Mouse (Mus musculus) right cerebral cortex, postnatal 4 days (tissue): ENCODE results near the gene Lgr4.

Source experiments
- DNase-seq: peaks from one replicate; pipeline ENCODE4 v3.0.0-alpha.2; 2022

The Lgr4 gene

DNA sequence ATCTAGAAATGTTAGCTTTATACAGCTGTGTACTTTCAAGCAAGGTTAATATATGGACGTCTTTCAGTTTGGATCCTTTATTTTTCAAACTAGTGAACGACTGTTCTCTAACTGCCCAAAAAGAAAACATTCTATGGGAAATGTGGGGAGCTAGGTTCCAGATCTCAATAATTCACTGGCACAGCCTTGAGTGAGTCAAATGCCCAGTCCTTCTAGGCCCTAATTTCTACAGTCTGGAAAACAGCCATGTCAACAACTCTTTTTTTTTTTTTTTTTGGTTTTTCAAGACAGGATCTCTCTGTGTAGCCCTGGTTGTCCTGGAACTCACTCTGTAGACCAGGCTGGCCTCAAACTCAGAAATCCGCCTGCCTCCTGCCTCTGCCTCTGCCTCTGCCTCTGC is 4.9 kb downstream of the Lgr4 start:
- no peak for DNase-seq

DNA sequence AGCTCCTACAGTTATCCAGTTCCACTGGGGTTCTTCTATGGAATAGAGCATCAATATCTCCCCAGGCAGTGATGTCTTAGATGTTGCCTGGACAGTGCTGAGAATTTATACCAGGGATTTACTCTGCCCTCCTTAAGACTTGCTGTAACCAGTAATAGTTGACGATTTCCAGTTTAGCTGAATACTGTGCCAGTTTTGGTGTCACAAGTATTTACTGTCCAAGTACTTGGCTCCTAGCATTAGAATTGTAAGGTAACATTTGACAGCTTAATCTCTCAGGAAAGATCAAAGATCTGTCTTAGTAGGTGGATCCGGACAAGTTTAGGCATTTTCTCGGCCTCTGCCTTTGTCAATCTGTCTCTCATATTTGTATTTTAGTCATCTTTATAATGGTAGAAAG is 5.6 kb downstream of the Lgr4 start:
- no peak for DNase-seq

DNA sequence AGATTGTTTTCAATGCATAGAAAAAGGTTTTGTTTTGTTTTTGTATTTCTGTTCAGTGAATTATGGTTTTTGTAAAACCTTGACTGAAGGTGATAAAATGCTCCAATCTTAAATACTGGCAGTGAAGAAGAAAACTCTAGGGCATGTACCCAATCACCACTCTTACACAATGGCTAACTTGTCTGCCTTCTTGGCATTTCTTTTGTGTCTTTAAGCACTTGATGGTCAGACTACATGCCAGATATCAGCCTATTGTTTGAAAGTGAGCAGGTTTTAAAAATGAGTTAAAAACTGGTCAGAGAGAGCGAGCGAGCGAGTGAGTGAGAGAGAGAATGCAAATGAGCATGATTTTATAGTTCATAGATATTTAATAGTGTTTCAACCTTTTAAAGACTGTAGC is 6.5 kb downstream of the Lgr4 start:
- DNase-seq: no peak

DNA sequence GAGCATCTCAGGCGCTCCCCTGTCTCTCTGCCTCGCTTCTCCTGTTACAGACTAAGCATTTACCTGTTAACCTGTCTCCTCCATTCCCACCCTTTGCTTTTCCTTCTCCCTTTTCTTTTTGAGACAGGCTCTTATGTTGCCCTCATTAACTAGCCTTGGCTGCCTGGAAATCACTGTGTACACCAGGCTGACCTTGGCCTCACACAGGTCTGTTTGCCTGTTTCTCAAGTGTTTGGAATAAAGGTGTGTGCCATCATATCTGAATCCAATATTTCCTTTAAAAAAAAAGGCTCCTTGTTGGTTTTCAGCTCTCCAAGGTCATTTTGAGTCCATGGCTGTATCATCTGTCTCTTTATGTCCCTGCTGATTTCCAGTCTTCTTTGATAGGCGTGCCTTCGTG is 9.5 kb downstream of the Lgr4 start:
- no peak for DNase-seq

DNA sequence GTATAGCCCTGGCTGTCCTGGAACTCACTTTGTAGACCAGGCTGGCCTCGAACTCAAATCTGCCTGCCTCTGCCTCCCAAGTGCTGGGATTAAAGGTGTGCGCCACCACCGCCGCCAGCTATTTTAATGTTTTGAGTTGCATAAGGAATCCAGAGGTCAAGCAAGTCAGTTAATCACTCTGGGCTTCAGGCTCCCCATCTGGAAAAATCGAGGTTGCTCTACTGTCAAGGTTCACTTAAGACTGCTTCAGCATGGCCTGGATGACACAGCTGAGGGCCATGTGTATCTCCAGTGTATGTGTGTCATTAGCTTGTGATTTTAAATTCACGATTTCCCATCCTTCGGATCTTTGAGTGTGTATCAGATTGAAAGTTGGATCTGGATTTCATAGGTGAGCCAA is 10.0 kb downstream of the Lgr4 start:
- DNase-seq: no peak

DNA sequence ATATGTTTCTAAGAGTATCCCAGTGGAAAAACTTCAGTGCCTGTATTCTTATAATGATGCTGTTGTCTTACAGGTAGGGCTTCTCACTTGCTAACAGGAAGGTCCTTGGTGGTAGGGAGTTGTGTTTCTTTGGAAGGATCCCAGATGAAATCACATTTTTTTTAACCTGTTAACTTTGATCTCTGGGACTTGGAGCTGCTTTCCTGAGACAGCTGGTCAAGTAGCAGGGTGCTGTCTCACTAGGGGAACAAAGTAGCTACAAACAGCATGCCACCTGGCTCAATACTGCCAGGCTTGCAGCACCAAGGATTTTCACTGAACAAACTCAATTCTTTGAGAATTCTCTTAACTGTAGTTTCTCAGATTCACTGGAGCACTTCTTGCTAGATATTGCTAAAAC is 10.4 kb downstream of the Lgr4 start:
- DNase-seq: no peak

DNA sequence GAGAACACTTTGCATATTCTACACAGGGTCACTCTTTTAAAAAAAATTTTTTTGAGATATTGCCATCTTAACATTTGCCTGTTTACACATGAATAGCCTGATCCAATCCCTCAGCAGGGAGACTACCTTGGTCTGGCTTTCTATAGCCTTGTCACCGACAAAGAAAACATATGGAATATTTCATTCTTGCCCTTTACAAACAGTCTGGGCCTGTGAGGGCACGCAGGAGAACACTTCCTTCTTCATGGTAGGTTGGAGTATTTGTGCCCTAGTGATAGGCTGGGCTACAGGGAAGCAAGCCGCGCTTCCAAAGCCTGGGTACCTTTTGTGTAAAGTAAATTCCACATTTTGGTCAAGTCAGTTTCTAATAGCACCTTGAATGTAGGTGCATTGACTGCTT is 11.3 kb downstream of the Lgr4 start:
- no peak for DNase-seq

DNA sequence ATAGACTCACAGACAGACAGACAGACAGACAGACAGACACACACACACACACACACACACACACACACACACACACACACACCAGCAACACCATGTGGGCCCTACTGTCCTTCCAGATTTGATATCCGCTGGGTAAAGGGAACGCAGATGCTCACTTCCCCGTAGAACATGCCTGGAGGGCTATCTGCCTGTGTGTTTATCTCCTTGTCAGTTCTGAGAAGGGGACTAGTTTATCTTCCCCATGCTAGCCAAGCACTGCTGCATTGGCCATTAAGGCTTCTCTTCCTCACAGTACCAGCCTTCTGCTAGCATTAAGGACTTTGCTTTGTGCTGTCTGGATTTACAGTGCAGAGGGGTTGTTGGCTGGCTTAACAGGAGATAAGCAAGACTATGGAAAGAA is 11.8 kb downstream of the Lgr4 start:
- DNase-seq: no peak

DNA sequence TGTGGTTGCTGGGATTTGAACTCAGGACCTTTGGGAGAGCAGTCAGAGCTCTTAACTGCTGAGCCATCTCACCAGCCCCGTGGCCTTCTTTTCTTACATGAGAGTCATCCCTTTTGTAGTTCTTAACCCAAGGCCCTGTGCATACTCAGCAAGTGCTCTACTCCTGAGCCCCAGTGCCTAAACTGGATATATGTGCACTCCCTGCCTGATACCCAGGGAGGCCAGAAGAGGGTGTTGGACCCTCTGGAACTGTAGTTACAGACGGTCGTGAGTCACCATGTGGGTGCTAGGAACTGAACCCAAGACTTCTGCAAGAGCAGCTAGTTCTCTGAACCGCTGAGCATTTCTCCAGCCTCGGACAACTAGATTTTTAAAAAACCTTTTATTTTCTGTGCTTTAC is 12.9 kb downstream of the Lgr4 start:
- DNase-seq: no peak

DNA sequence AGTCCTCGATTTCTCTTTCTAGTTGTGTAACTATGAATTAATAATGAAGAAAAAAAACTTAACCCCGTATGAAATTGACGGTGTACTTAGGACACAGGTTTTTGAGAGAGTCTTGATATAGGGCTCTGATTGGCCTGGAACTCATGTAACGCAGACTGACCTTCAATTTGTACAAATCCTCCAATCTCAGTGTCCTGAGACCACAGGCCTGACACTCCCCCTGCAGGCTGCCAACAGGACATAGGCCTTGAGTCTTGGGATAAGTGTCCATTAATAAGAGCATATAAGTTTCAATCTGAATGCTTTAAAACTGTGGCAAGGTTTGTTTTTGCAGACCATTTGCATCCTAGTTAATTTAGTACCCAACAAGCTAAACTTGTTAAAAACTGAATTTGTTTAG is 13.3 kb downstream of the Lgr4 start:
- no peak for DNase-seq

DNA sequence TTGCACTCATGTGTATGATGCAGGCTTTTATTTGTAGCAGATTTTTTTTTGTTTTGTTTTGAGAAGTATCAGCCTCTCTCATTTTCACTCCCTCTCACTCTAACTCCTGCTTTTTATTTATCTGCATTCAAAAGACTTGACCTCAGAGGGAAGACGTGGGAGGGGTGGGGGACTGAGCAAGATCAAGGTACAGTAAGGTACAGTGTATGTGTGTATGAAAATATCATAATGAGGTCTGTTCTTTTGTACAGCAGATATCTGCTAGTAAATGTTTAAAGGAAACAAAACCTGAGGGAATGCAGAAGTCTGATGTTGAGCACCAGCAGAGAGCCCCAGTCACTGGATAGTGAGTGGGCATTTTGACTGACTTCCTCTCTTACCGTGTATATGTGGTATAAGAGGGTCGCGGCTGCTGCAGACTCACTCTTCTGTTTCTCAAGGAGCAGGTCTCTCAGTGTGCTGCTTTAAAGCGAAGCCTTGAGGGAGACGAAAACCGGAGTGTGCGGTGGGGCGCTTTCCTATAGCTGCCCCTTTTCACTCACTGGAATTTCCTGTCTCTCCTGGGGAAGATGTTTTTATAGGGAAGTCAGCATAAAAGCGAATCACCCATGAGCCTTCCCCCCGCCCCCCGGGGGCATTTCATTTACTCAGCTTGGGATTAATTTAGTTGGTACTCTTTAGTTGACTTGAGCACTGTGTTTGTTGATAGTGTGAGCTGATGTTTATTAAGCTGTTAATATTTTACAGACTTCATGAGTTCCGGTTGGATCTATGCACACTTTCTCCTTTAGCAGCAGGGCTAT is 14.7 kb downstream of the Lgr4 start:
- no peak for DNase-seq

DNA sequence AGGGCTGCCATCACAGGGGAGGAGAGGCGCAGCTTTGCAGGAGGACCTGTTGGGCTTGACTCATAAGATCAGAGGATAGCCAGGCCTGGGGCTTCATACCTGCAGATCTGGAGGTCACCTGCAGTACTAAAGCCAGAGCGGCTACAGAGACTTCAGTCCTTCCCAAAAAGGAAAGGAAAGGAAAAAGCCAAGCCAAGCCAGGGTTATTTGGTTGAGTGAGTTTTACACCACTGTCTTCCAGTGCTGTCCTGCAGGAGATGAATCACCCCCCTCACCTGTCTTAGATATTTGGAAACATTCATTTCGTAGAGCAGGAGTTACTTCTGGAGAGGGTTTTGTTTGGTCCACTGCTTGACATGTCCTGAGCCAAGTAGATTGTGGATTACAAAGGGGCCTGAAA is 15.7 kb downstream of the Lgr4 start:
- no peak for DNase-seq

DNA sequence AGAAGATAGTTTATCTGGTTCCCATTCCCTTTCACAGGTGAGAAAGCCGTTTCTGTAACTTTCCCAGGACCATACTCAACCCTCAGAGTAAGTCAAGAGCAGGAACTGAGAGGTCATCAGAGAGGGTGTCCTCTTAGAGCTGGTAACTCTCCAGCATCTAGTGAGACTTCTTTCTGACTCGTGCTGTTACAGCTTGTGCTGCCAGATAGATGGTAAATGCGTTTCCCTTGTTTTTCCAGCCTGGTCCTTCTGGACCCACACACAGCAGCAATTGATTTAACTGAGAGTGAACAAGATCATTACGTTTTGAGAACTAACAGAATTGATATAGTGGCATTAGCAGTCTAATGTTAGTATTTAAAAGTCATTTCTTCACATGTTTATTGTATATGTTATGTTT is 16.6 kb downstream of the Lgr4 start:
- no peak for DNase-seq

DNA sequence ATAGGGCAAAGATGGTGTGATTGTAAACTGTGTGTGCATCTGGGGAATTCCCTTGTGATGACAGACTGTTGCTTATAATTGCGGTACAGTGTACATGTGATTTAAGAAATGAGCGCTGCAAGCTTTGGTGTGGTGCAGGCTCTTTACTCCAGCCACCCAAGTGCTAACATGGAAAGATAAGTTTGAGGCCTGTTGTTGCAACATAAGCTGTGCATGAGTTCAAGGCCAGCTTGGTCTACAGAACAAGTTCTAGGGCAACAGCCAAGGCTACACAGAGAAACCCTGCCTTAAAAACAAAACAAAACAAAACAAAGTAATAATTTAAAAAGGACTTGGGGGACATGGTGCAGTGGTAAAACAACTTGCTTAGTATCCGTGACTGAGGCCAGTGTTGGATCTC is 17.7 kb downstream of the Lgr4 start:
- DNase-seq: no peak

DNA sequence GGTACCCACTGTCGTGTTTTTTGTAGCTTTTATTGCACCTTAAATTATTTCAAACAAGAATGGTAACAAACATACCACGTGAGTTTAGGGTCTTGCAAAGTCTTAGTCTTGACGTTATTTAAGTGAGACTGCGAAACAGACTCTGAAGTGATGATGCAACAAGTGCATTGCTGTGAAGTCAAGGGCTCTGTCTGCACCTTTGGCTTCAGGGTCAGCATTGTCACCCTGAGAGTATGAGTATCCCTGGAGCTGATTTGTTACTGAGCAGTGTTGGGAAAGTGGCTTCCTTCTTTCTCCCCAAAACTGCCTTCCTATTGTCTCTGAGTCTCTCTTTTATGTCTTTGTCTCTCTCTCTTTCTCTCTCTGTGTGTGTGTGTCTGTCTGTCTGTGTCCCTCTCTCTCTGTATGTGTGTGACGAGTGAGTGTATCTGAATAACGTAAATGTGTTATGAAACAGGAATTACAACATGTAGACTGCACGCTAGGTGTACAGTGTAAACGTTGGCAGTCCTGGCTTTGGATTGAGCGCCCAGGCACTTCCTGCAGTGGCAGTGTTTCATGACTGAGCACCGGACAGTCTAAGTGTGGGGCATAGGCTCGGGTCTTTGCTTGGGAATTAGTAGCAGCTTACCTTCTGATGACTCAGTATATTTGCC is 18.4 kb downstream of the Lgr4 start:
- no peak for DNase-seq

DNA sequence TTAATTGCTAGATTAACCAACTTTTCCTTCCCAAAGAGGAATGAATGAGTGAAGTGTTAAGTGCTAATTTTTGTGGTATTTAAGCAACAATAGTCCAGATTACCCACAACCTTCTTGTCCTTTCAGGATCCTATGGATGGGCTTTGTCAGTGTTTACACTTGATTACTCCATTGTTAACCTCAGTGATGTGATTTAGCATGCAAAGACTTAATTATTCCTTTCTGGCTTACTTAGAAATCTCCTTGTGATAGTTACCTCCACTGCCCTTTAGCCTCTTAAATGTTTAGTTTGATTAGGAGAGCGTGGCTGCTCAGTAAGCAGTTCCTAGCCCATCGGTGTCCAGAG is 18.9 kb downstream of the Lgr4 start:
- DNase-seq: no peak

DNA sequence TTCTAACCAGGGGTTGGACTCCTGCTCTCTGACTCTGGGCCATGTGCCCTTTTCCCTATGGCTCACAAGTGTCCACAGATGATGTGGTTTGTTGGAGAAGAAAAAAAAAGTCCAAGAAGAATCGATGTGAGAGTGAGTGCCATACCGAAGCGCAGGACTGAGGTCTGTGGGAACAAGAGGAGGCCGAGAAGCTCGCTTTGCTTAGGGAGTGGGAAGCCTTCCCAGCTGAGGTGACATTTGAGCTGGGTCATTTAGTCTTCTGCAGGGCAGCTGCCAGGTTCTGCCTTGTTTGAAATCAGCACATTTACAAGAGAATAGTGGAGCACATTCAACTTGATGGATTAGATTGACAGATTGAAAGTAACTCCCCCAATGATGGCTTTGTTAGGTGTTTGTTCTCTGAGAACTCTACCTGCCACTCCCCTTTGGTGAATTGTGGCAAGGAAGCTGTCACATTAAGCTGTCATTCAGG is 24.6 kb downstream of the Lgr4 start:
- DNase-seq: no peak

DNA sequence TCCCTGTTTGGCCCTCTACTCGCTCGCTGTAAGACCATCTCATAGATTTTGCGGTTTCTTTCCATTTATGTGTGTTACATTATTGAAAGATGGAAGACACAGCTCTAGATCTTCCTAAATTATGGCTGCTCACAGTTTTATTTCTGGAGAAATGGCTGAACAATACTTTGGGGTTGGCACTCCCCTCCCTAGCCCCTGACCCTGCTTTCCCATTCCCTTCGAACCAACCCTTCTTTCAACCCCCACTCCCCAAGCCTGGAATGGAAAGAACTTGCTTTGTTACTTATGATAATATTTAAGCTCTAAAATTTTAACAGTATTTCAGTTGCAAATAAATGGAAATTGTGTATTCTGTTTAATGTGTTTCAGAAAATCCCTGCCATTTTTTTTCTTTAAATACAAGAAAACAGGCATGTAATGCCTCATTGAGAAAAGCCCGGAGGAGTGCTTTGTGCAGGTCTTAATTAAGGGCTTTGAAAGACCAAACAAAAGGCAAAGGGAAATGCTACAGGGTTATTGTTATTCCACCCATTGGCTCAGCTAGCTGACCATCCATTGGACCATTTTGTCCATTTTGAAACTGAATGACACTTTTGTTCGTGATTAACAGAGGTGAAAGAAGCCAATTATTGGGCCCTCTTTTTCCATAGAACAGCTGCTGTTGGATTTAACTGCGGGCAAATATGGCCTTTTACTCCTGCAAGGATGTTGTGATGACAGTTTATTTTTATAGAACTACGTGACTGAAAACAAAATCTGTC is 25.5 kb downstream of the Lgr4 start:
- no peak for DNase-seq

DNA sequence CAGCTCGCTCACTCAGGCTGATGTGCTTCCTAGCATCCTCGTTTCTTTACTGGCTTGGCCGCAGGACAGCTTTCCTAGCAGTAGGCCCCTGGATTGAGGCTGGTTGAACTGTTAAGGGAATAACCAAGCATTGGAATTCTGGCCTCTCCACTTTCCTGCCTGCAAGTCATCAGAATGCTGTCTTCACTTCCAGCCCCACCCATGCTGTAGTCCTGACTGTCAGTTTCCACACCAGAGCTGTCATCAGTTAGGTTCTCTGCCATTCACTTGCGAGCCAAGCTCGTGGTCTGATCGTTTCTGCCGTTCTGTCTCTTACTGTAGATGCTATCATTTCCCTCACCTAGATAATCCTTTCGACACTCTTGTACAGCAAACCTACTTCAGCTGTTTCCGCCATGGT is 27.5 kb downstream of the Lgr4 start:
- DNase-seq: no peak

DNA sequence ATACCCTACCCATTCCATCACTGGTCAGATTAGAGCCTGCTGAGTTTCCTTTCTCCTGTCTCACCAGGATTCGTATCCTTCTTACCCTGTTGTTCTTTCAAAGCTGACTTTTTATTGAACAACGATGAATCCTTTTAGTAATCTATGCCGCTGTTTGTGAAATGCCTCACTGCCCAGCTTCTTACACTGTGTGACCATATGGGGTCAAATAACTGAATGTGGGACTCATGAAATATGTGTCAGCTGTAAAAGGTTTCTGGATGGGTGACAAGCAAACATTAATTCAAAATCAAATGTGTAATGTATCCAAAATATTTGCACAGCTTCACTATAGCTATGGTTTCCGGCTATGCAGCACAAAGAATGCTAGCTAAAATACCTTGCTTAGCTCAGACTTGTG is 28.1 kb downstream of the Lgr4 start:
- no peak for DNase-seq

DNA sequence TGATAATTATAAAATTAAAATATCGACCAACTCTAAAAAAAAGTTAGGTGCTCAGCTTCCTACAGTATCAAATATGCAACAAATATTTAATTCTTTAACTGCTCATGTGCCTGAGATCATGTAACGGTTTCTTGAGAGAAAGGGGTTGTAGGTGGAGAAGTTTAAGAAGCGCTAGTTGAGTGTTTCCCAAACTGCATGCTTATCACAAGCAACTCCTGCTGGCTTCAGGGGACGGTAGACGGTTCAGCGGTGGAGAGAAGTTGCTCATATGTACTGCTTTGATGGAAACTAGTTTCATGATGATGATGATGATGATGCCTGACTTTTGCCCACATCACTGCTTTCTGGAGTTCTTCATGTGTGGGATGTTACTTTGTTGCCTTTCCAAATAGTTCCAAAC is 29.0 kb downstream of the Lgr4 start:
- DNase-seq: no peak

DNA sequence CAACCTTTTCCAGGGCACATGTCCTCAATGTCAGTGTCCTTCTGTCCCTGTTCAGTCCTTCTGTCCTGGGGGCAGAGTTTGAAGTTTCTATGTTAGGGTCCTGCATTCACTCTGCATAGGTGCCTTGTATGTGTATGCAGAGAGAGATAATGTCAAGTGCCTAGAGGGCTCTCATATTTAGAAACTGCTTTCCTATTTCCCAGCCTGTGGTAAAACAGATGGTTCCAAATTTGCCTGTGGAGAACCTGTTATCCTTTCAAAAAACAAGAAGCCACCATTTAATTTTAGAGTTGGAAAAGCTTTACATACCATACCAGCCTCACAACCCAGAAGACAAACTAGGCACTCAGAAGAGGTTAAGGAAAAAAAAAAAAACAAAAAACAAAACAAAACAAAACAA is 32.1 kb downstream of the Lgr4 start:
- no peak for DNase-seq

DNA sequence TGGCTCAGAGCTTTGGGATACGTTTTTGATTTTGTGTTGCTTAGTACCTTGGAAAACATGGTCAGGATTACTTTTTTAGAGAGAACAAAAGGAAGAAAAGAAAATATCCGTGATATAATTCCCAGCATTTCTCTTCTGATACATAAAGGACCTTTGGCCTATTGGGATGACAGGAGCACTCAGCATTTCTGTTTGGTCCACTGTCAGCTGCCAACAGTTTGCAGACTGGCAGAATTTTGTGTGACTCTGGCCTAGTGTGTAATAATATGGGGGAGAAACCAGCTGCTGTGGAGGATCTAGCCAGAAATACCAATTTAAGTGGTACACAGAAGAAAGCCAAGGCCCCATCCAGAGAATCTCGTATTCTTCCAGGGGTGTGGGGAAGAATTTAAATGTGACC is 32.9 kb downstream of the Lgr4 start:
- no peak for DNase-seq

DNA sequence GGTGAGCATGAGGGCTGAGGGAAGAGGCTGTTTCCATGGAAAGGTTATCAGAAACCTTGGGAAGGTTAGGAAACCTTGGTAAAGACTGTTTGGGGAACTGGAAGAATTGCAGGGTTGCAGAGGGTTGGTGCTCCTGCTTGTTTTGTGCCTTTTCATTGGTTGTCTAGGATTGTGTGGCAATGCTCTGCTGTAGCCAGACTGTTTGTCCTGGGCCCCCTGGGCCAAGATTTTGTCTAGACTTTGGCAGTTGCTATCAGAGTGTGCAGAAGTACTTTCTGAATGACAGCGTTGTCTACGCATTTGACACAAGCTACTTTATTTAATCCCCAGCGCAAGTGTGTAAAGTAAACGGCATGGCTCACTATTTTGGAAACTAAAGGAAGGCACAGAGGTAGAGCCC is 33.6 kb downstream of the Lgr4 start:
- DNase-seq: no peak
